Mouse (Mus musculus): Measurements from ENCODE around the gene Olfr310.

The Olfr310 gene

DNA sequence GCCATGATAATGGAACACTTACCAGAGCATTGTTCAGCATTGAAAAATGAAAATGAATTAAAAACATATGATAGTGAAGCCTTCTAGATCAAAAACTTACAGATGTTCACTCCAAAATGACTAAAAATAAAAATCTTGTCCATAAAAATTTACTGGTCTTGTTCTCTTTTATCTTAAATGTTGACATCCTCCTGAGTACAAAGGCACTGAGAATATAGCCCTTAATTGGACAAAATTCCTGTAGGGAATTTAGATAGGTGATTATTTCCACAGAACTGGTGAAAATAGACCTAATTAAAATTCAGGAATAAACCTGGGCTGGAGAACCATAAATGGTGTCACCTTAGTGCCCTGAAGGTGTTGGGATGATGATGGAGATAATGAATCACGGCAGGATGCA lies at the start of gene Olfr310:
Olfr310 (minus strand) TSS at position 101 of the 400 bp plus-strand sequence.
- no peaks in the 10 kb centered on the region for H3K27me3 ChIP-seq (ENCODE audit: control insufficient read depth, insufficient read depth, low read length, poor library complexity, severe bottlenecking)
- no peaks in the 10 kb centered on the region for H3K36me3 ChIP-seq (ENCODE audit: control insufficient read depth, insufficient read depth, low read length, poor library complexity, severe bottlenecking)
- no peak for DNase-seq (ENCODE audit: low read depth, low spot score)

DNA sequence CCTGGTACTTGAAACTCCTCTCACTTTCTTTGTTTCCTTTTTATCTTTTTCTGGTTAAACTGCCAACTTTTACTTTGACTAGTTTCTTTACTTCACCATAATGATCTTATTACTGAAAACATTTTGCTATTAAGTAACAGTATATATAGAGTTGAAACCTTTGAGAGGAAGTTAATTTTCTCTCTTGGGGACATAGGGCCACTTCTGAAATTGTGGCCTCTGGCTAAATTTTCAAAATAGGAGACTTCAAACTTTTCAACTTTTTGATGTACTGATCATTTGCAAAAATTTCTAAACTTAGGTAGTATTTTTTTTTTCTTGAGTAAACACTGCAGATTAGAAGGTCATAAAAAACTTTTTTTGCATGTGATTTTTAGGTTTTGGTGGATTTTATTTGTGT lies 48.6 kb upstream of the Olfr310 start, which contains the start of gene Olfr308:
Olfr308 (minus strand) TSS at position 101 of the 400 bp plus-strand sequence.
- no peaks in the 10 kb centered on the region for H3K27me3 ChIP-seq (ENCODE audit: control insufficient read depth, insufficient read depth, low read length, poor library complexity, severe bottlenecking)
- DNase-seq (ENCODE audit: low read depth, low spot score) = no peak
- H3K36me3 ChIP-seq (ENCODE audit: control insufficient read depth, insufficient read depth, low read length, poor library complexity, severe bottlenecking) = no peaks in the 10 kb centered on the region

DNA sequence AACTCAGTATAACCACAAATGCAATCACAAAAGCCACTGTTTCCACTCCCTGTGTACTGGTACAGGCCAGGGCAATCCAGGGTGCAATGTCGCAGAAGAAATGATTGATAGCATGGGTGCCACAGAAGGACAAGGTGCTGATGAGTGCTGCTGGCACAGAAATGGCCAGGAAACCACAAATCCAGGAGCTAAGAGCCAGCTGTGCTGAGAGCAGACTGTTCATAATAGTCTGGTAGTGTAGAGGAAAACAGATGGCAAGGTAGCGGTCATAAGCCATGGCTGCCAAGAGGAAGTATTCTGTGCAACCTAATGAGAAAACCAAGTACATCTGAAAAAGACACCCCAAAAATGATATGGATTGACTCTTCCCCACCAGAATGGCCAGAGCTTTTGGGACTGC lies 44.4 kb upstream of the Olfr310 start:
- DNase-seq (ENCODE audit: low read depth, low spot score) = no peak
- Histone ChIP-seq H3K27me3 (ENCODE audit: control insufficient read depth, insufficient read depth, low read length, poor library complexity, severe bottlenecking) (no peaks in the 10 kb centered on the region), H3K36me3 (ENCODE audit: control insufficient read depth, insufficient read depth, low read length, poor library complexity, severe bottlenecking) (no peaks in the 10 kb centered on the region)

DNA sequence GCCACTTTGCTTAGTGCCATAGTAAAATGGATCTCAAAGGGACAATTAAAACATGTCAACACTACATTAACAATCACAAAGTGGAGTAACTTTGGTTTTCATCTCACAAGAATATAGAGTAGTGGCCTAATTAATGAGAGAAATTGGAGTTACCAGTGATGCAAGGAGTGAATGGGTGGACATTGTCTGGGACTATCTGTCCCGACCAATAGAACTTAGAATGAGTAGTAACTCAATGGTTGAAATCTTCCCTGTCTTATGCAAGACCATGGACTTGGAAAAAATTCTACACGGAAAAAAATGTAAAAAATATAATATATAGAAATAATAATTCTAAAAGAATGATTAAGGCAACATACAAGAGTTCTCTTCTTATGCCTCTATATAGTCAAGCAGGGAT lies 36.6 kb upstream of the Olfr310 start, which contains the start of gene Olfr309:
Olfr309 (minus strand) TSS at position 101 of the 400 bp plus-strand sequence.
- no peak for DNase-seq (ENCODE audit: low read depth, low spot score)
- Histone ChIP-seq H3K36me3 (ENCODE audit: control insufficient read depth, insufficient read depth, low read length, poor library complexity, severe bottlenecking) (no peaks in the 10 kb centered on the region), H3K27me3 (ENCODE audit: control insufficient read depth, insufficient read depth, low read length, poor library complexity, severe bottlenecking) (no peaks in the 10 kb centered on the region)

DNA sequence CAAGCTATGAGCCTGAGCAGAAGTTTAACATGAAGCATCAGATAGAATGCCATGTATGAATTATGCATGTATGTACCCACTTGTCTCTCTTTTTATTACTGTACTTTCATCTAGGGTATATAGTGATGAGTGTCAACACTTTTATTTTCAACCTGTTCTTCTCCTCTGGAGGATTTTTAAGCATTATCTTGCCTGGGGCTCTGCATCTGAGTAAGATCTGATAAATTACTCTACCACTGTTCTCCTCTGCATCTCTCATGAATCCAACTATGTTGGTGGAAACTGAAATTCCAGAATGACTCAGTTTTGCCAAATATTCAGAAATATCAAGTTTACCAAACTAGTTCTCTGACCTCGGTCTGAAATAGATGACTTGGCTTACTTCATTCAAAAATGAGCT lies 30.8 kb downstream of the Olfr310 start, which contains the start of gene Vmn2r76:
Vmn2r76 (minus strand) TSS at position 101 of the 400 bp plus-strand sequence.
- no peak for DNase-seq (ENCODE audit: low read depth, low spot score)
- Histone ChIP-seq H3K27me3 (ENCODE audit: control insufficient read depth, insufficient read depth, low read length, poor library complexity, severe bottlenecking) (no peaks in the 10 kb centered on the region), H3K36me3 (ENCODE audit: control insufficient read depth, insufficient read depth, low read length, poor library complexity, severe bottlenecking) (no peaks in the 10 kb centered on the region)

Data from splenic B cell, adult 2 months (primary cell).